Mouse (Mus musculus) E14TG2a.4 (cell line): ENCODE measurements around the gene Col25a1.

Source experiments
- CTCF ChIP-seq: conservative IDR thresholded peaks from 2 replicates; pipeline ENCODE4 v1.5.1; 2014; ENCODE audit warnings: low read length
- POU5F1 ChIP-seq: IDR thresholded peaks from 2 replicates; pipeline ENCODE4 v1.6.1; 2014; ENCODE audit warnings: low read length, borderline replicate concordance

- TF ChIP-seq CTCF (no peak), POU5F1 (no peak)
These were observed 37.1 kb upstream of the Col25a1 start for GRCm38 (mm10) chr3:130094125-130094704.
